Mouse (Mus musculus) hindbrain, embryonic 12.5 days (tissue): ENCODE data around the gene Agtrap. TPM values are rescaled to one million over a fixed set of nuclear protein-coding genes. Genes with fewer than 3 reads are reported as not detected.
"Not testable (repeated sequence)": the region's sequence is repeated elsewhere in the genome, so short reads cannot be mapped to it uniquely, and the experiment has no call there.

Experiments used
- ATAC-seq: fragments of 200-750 bp; cut with Nextera tagmentation; 2 replicates; pipeline ENCODE4 v1.8.0; 2017; ENCODE audit warnings: moderate TSS enrichment; ENCODE audit not compliant: low FRiP score
- H3K27ac ChIP-seq: fragments of 300-500 bp; sonication (generic); 2 replicates; pipeline ENCODE4 v1.5.1; 2016; ENCODE audit warnings: mild to moderate bottlenecking
- H3K27me3 ChIP-seq: fragments of 300-500 bp; sonication (generic); 2 replicates; pipeline ENCODE4 v1.6.1; 2016; ENCODE audit warnings: mild to moderate bottlenecking
- H3K36me3 ChIP-seq: fragments of 300-500 bp; sonication (generic); 2 replicates; pipeline ENCODE4 v1.6.1; 2016; ENCODE audit warnings: mild to moderate bottlenecking
- H3K4me1 ChIP-seq: fragments of 300-500 bp; sonication (generic); 2 replicates; pipeline ENCODE4 v1.6.1; 2016
- H3K4me2 ChIP-seq: fragments of 300-500 bp; sonication (generic); replicated peaks from 2 replicates; pipeline ENCODE4 v1.6.1; 2016; ENCODE audit warnings: mild to moderate bottlenecking
- H3K4me3 ChIP-seq: fragments of 300-500 bp; sonication (generic); 2 replicates; pipeline ENCODE4 v1.5.1; 2016; ENCODE audit warnings: mild to moderate bottlenecking
- H3K9ac ChIP-seq: fragments of 300-500 bp; sonication (generic); 2 replicates; pipeline ENCODE4 v1.6.1; 2016; ENCODE audit warnings: mild to moderate bottlenecking, moderate library complexity
- H3K9me3 ChIP-seq: fragments of 300-500 bp; sonication (generic); replicated peaks from 2 replicates; pipeline ENCODE4 v1.6.1; 2016; ENCODE audit warnings: mild to moderate bottlenecking
- WGBS: fragments of 180-500 bp; shearing (Covaris S2); methylation state at CpG from one replicate; pipeline ENCODE4 v1.1.7; 2016; 5-methylcytosine and 5-hydroxymethylcytosine counted together
- polyA plus RNA-seq: library from polyadenylated mRNA; unstranded; fragments of >200 nt; fragmentation: Nextera tagmentation; extraction: Ambion mirVana; gene quantifications from 2 replicates; pipeline ENCODE4 v1.2.1, GENCODE M21; 2016

Gene Agtrap
- polyA plus RNA-seq, 1 experiment from 2014 or later = 11.9 TPM

DNA sequence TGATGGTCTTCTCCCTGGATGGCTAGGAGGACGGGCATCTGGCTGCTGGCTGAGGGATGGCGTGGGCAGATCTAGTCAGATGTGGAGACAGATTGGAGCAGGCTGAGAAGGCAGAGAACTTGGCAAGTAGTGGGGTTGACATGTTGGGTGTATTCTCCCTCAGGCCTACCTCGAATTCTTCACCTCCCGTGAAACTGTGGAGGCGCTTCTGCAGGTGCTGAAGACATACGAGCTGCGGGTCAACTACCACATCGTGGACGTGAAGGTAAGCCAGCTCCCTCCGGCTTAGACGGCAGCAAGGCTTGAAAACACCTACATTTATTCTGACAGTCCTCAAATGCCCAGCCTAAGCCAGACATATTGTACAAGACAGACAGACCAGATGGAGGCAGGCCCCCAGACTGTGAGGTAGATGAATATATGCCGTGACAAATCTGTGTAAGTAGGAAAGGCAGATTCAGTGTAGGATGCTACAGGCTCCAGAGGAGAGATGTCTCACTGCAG lies 34.4 kb downstream of the Agtrap start:
- ATAC-seq = 0 out of 2 replicates have a peak, but pooled peaks have one; percentile 17
- Histone ChIP-seq H3K4me2 (no peak overlapping the region), H3K9ac (no peak overlapping the region), H3K27ac (no peak overlapping the region), H3K9me3 (no peaks in the 10 kb centered on the region), H3K4me1 (no peaks in the 10 kb centered on the region), H3K36me3 (peaks cover 98% of the 10 kb centered on the region), H3K27me3 (no peaks in the 10 kb centered on the region), H3K4me3 (no peak overlapping the region)
- WGBS = 94% methylated on average over 12 of the region's 12 CpGs

DNA sequence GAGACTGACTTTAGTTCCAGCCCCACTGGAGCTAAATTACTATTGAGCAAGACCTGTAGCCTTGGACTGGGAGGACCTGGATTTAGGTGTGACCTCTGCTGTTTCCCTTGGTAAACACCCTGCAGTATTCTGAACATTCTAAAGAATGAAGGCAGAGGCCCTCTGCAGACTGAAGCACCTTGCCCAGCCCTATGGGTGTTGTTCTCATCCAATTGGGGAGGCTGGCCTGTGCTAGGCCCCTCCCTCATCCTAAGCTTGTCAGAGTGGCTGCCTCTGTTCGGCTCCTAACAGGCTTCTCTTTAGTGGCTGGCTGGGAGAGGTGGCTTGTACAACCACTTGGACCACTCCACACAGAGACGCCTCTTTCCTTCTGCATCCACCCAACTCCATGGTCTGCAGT lies 34.9 kb downstream of the Agtrap start:
- WGBS = 77% methylated on average over 2 of the region's 2 CpGs
- Histone ChIP-seq H3K27me3 (no peaks in the 10 kb centered on the region), H3K4me2 (no peak overlapping the region), H3K27ac (no peak overlapping the region), H3K9ac (no peak overlapping the region), H3K9me3 (no peaks in the 10 kb centered on the region), H3K36me3 (peaks cover 98% of the 10 kb centered on the region), H3K4me3 (no peak overlapping the region), H3K4me1 (no peaks in the 10 kb centered on the region)
- no peak for ATAC-seq

DNA sequence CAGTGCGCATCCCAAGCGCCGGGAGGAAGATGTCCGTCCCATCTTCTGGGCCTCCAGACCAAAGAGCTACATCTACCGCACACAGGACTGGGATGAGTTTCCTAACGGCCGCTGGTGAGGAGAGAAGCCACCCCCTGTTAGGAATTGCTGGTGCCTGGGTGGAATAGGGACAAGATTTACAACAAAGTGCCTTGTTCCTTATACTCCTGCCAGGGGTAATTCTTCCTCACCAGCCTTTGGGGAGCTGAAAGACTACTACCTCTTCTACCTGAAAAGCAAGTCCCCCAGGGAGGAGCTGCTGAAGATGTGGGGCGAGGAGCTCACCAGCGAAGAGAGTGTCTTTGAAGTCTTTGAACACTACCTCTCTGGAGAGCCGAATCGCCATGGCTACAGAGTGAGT lies 35.9 kb downstream of the Agtrap start:
- H3K4me3 ChIP-seq = no peak overlapping the region
- H3K4me2 ChIP-seq = no peak overlapping the region
- no peaks in the 10 kb centered on the region for H3K4me1 ChIP-seq
- H3K9ac ChIP-seq = no peak overlapping the region
- no peak overlapping the region for H3K27ac ChIP-seq
- 91% methylated on average over 11 of the region's 11 CpGs for WGBS
- no peaks in the 10 kb centered on the region for H3K27me3 ChIP-seq
- peaks cover 94% of the 10 kb centered on the region for H3K36me3 ChIP-seq
- H3K9me3 ChIP-seq = no peaks in the 10 kb centered on the region
- no peak for ATAC-seq

DNA sequence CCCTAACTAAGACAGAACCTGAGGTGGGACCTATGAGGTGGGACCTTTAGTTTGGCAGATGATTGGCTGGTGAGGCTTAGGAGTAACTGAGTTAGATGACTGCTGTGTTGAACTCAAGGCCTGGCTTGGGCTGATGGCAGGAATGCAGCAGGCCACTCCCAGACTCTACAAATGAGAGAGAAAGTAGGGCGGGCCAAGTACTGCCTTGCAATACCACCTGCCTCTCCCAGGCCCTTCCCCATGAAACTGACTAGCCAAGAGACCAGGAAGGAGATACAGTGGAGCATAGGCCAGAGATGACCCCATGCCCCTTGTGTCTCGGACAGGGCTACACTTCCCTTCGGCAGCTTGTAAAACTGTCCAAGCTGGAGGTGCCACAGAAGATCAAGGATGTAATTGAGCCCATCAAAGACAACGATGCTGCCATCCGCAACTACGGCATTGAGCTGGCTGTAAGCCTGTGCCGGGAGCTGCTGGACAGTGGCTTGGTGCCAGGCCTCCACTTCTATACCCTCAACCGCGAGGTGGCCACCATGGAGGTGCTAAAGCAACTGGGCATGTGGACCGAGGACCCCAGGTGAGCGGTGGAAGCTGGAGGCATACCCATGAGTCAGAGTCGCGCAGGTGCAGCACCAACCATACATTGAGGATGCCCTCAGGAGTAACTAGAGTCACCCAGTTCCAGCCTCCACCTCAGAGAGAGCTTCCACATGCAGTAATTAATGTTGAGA lies 36.6 kb downstream of the Agtrap start:
- Histone ChIP-seq H3K4me2 (no peak overlapping the region), H3K4me3 (no peak overlapping the region), H3K36me3 (peaks cover 94% of the 10 kb centered on the region), H3K9me3 (no peaks in the 10 kb centered on the region), H3K27ac (no peak overlapping the region), H3K9ac (no peak overlapping the region), H3K27me3 (no peaks in the 10 kb centered on the region), H3K4me1 (0 out of 2 replicates have a peak, but pooled peaks cover 3% of the 10 kb centered on the region)
- ATAC-seq = no peak
- 96% methylated on average over 13 of the region's 13 CpGs for WGBS

DNA sequence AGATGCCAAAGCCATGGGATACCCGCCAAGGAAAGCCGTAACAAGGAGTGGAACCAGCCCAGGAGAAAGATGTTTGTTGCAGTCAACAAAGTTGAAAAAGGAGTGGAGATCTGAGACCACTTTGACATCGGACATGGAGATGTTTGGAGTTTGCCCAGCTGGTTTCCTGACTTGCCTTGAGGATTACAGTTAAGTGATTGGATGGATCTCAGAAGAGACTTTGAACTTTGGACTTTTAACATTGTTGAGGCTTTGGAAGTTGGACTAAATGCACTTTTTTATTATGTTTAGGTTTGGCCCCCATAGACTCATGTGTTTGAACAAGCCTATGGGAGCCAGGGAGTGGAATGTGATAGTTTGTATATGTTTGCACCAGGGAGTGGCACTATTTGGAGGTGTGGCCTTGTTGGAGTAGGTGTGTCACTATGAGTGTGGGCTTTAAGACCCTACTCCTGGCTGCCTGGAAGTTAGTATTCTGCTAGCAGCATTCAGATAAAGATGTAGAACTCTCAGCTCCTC lies 37.4 kb downstream of the Agtrap start:
- ATAC-seq, H3K27ac ChIP-seq, H3K27me3 ChIP-seq, H3K4me1 ChIP-seq, H3K4me2 ChIP-seq, H3K9me3 ChIP-seq, H3K9ac ChIP-seq, H3K4me3 ChIP-seq: not testable (repeated sequence)
- peaks cover 90% of the 10 kb centered on the region for H3K36me3 ChIP-seq
- WGBS = 94% methylated on average over 3 of the region's 3 CpGs

DNA sequence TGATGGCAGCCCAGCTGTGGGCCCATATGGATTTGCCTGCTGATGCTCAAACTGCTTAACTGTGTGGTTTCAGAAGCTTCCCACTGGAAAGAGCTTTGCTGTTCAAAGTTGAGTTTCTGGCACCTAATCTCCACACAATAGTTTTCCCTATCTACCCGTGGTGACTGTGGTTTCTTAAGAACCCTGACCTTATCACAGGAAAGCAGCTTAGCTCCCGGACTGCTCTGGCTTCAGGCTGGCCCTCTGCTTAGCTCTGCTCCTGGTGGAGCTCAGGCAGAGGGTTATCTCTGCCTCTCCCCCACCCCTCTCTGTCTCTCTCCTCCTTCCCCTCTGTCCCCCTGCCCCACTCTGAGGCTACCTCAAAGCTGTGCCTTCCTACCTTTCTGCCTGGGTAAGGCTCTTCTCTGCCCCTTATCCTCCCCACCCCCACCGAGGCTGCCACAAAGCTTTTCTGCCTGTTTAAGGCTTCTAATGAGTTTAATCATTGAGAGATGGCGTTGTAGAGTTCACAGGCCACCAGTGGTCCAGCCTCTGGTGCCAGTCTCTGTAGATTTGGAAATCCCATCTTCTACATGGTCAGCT lies 41.3 kb downstream of the Agtrap start:
- no peak for ATAC-seq
- Histone ChIP-seq H3K9ac (no peak overlapping the region), H3K36me3 (peaks cover 73% of the 10 kb centered on the region), H3K4me3 (no peak overlapping the region), H3K27ac (peak overlapping the region; percentile 17; the same call in 1 of the 2 replicates), H3K9me3 (no peaks in the 10 kb centered on the region), H3K4me2 (no peak overlapping the region), H3K4me1 (peaks cover 19% of the 10 kb centered on the region), H3K27me3 (no peaks in the 10 kb centered on the region)
- WGBS = 78% methylated on average over 4 of the region's 4 CpGs

DNA sequence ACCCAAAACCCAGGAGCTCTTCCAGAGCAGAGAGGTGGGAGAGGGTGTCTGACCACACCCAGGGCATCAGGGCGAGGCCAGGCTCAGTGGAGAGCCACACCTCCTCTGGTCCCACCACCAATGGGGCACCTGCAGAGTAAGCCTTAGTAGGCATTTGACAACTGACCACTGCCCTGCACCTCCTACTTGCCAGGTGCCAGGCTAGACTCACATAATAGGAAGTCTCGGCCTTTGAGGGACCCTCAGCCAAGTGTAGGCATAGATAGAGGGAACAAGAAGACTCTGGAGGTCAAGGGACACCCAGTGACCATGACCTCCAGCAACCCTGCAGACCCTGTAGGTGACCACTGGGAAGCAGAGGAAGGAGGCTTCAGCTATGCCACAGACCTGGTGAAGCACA lies 43.7 kb downstream of the Agtrap start:
- Histone ChIP-seq H3K9me3 (no peaks in the 10 kb centered on the region), H3K9ac (no peak overlapping the region), H3K27ac (no peak overlapping the region), H3K4me3 (no peak overlapping the region), H3K4me2 (no peak overlapping the region), H3K36me3 (peaks cover 49% of the 10 kb centered on the region), H3K4me1 (peaks cover 43% of the 10 kb centered on the region), H3K27me3 (no peaks in the 10 kb centered on the region)
- WGBS = 93% methylated on average over 2 of the region's 2 CpGs
- ATAC-seq = no peak

DNA sequence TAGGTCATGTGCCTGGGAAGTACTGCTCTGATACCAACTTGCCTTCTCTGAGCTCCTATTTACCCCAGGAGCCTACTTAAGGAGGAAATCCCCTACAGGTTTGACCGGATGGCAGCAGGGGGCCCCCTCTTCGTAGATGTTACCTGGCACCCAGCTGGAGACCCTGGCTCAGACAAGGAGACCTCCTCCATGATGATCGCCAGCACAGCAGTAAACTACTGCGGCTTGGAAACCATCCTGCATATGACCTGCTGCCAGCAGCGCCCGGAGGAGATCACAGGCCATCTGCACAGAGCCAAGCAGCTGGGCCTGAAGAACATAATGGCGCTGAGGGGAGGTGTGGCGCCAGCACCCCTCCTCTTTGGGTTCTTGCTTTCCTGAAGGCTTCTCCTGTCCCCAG lies 44.5 kb downstream of the Agtrap start:
- not testable (repeated sequence) for H3K4me3 ChIP-seq, H3K4me2 ChIP-seq, ATAC-seq, H3K9ac ChIP-seq, H3K27ac ChIP-seq, H3K9me3 ChIP-seq, H3K27me3 ChIP-seq
- 86% methylated on average over 7 of the region's 8 CpGs for WGBS
- Histone ChIP-seq H3K36me3 (peaks cover 41% of the 10 kb centered on the region), H3K4me1 (peaks cover 44% of the 10 kb centered on the region)

DNA sequence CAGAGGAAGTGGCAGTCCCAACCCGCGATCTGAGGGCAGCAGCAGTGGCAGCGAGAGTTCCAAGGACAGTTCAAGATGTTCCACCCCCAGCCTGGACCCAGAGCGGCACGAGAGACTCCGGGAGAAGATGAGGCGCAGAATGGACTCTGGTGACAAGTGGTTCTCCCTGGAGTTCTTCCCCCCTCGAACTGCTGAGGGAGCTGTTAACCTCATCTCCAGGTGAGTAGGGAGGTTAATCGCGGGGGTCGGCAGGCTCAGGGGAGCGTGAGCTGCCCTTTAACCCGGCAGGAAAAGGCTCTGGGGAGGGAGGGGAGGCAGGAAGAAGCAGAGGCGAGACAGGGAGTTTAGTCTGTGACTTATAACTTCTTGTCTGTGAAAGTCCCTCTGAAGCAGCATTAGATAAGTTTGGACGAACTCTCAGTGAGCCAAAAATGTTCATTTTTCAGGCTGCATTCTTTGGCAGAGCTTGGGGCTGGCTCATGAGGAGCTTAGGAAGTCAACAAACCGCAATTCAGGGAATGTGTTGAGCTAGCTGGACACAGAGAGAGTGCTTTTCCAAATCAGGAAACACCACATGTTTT lies 46.1 kb downstream of the Agtrap start:
- WGBS = 3% methylated on average over 16 of the region's 16 CpGs
- Histone ChIP-seq H3K9me3 (no peaks in the 10 kb centered on the region), H3K27me3 (no peaks in the 10 kb centered on the region), H3K27ac (peak overlapping the region; percentile 90), H3K4me1 (peaks cover 52% of the 10 kb centered on the region), H3K4me3 (peak overlapping the region; percentile 47), H3K36me3 (peaks cover 29% of the 10 kb centered on the region), H3K4me2 (peak overlapping the region; percentile 92), H3K9ac (peak overlapping the region; percentile 73)
- ATAC-seq = no peak

DNA sequence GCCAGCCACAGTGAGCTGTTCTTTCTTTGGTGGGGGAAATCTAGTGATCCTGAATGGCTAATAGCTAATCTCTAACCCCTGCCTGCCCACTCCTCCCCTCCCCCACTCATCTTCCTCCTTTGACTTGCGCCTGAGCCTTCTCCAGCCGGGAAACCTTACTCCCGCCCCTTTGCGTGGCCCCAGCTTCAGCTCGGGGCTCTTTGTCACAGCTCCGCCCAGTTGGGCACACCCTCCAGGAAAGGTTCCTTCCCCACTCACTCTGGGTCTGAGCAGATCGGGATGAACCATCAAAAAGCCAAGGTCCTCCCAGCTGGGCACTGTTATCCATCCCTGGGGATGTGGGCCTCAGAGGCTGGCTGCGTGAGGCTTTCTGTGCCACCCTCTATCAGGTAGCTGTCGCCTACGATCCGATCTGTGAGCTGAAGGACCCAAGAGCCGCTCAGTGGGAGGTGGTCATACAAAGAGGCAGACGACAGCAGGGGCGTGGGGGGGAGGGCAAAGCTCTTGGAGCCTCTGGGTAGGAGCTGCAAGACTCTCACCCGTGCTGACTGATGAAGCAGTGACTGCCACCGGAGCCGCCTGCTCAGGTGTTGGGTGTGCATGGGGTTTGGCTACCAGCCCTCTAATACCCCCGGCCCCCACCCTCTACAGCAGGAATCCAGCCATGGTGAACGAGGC lies 46.8 kb downstream of the Agtrap start:
- H3K27ac ChIP-seq = peak overlapping the region; percentile 90
- H3K9ac ChIP-seq = peak overlapping the region; percentile 73
- peaks cover 24% of the 10 kb centered on the region for H3K36me3 ChIP-seq
- H3K9me3 ChIP-seq = no peaks in the 10 kb centered on the region
- H3K4me3 ChIP-seq = peak overlapping the region; percentile 47
- peak; percentile 62 for ATAC-seq
- under 1% methylated on average over 19 of the region's 19 CpGs for WGBS
- H3K4me2 ChIP-seq = peak overlapping the region; percentile 92
- peaks cover 49% of the 10 kb centered on the region for H3K4me1 ChIP-seq
- H3K27me3 ChIP-seq = no peaks in the 10 kb centered on the region

DNA sequence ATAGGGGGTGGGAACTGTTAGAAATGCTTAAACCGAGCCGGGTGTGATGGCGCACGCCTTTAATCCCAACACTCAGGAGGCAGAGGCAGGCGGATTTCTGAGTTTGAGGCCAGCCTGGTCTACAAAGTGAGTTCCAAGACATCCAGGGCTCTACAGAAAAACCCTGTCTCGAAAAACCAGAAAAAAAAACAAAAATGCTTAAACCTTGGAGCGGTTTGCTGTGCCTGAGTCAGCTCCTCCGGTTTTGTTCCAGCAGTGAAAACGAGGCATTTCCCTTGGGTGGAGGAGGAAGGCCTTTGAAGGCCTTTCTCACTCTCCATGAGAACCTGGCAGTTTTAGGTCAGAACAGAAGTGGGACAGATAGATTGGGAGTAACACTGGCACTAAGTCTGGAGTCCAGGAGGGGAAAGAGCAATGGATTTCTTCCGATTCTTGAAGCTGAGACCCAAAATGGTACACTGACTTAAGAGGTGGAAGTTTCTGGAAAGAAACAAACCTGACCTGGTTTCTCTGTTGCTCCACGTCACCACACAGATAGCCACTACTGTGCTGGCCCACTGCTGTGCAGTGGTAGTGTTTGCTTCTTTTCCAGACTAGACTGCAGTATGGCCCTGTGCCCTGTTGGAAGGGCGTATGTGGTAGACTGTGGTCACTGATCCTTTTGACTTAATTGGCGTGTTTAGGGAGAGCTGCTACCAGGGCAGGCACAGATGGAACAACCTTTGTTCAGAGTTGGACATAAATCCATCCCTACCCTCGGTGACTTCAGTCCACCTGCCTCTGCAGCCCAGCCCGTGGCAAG lies 47.6 kb downstream of the Agtrap start:
- H3K4me1 ChIP-seq = peaks cover 49% of the 10 kb centered on the region
- 0 out of 2 replicates have a peak, but pooled peaks have one; percentile 0 for ATAC-seq
- peak overlapping the region; percentile 80 for H3K4me3 ChIP-seq
- peaks cover 24% of the 10 kb centered on the region for H3K36me3 ChIP-seq
- peak overlapping the region; percentile 73; the same call in 1 of the 2 replicates for H3K9ac ChIP-seq
- no peaks in the 10 kb centered on the region for H3K9me3 ChIP-seq
- H3K27ac ChIP-seq = peak overlapping the region; percentile 90
- H3K4me2 ChIP-seq = peak overlapping the region; percentile 92
- WGBS = 64% methylated on average over 15 of the region's 15 CpGs
- no peaks in the 10 kb centered on the region for H3K27me3 ChIP-seq
